Mouse (Mus musculus): ENCODE measurements around the gene Csmd2.

- no peak for TF ChIP-seq CTCF (IDR thresholded peaks at IDR 0.05; ENCODE audit: borderline replicate concordance, insufficient read depth, low read depth, low read length)
- no peak for TF ChIP-seq POLR2A (IDR thresholded peaks at IDR 0.05; ENCODE audit: borderline replicate concordance, insufficient read depth, low read length)
Measured at GRCm38 (mm10) chr4:128142279-128142678, 154.6 kb downstream of the Csmd2 start.
